Mouse (Mus musculus) forebrain, embryonic 13.5 days (tissue): ENCODE results near the gene C1galt1c1. TPM values are rescaled to one million over a fixed set of nuclear protein-coding genes. Genes with fewer than 3 reads are reported as not detected.
A peak's percentile ranks its signal among the peaks of the same experiment; 100 is the strongest.

ENCODE experiments used
- ATAC-seq: fragments of 200-750 bp; cut with Nextera tagmentation; 2 replicates; pipeline ENCODE4 v1.8.0; 2017
- H3K27ac ChIP-seq: fragments of 300-500 bp; sonication (generic); 2 replicates; pipeline ENCODE4 v1.5.1; 2015; ENCODE audit warnings: inconsistent platforms, mild to moderate bottlenecking, moderate library complexity
- H3K27me3 ChIP-seq: fragments of 300-500 bp; sonication (generic); 2 replicates; pipeline ENCODE4 v1.6.1; 2015; ENCODE audit warnings: mild to moderate bottlenecking, inconsistent platforms
- H3K36me3 ChIP-seq: fragments of 300-500 bp; sonication (generic); 2 replicates; pipeline ENCODE4 v1.6.1; 2015; ENCODE audit warnings: mild to moderate bottlenecking, inconsistent platforms; ENCODE audit not compliant: poor library complexity, severe bottlenecking
- H3K4me1 ChIP-seq: fragments of 300-500 bp; sonication (generic); 2 replicates; pipeline ENCODE4 v1.6.1; 2015; ENCODE audit warnings: inconsistent platforms
- H3K4me2 ChIP-seq: fragments of 300-500 bp; sonication (generic); 2 replicates; pipeline ENCODE4 v1.6.1; 2015; ENCODE audit warnings: inconsistent platforms, mild to moderate bottlenecking, moderate library complexity
- H3K4me3 ChIP-seq: fragments of 300-500 bp; sonication (generic); 2 replicates; pipeline ENCODE4 v1.5.1; 2015; ENCODE audit warnings: mild to moderate bottlenecking, inconsistent platforms
- H3K9ac ChIP-seq: fragments of 300-500 bp; sonication (generic); 2 replicates; pipeline ENCODE4 v1.6.1; 2015; ENCODE audit warnings: mild to moderate bottlenecking, inconsistent platforms
- H3K9me3 ChIP-seq: fragments of 300-500 bp; sonication (generic); replicated peaks from 2 replicates; pipeline ENCODE4 v1.6.1; 2016; ENCODE audit warnings: inconsistent platforms
- WGBS: fragments of 180-500 bp; shearing (Covaris S2); methylation state at CpG from one replicate; pipeline ENCODE4 v1.1.7; 2015; 5-methylcytosine and 5-hydroxymethylcytosine counted together
- polyA plus RNA-seq: library from polyadenylated mRNA; unstranded; fragments of >200 nt; fragmentation: Nextera tagmentation; extraction: Ambion mirVana; gene quantifications from 2 replicates; pipeline ENCODE4 v1.2.1, GENCODE M21; 2015

C1galt1c1 gene
- polyA plus RNA-seq, 1 experiment from 2014 or later = 24.0 TPM

DNA sequence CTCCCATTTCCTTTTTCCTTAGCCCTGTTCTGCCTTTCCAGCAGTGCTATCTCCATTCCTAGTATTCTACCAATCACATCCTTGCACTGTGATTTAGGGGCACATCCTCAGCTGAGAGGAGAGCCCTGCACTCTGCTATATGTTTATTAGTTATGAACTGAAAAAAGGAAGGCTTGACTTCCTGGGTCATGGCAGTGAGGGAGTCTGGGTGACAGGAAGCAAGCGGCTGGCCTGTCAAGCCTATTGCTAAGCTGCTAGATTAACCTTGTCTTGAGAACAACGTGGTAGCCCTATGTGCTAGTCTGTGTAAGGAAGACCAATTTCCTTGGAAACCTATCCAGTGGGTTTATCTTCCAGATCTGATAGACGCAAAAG, 33.9 kb downstream of the C1galt1c1 start:
- H3K4me1 ChIP-seq = no peaks in the 10 kb centered on the region
- H3K36me3 ChIP-seq = no peaks in the 10 kb centered on the region
- H3K4me2 ChIP-seq = peak overlapping the region; percentile 61
- H3K27ac ChIP-seq = peak overlapping the region; percentile 77
- H3K4me3 ChIP-seq = peak overlapping the region; percentile 50
- ATAC-seq = peak; percentile 75
- peak overlapping the region; percentile 63 for H3K9ac ChIP-seq
- 18% methylated on average over 3 of the region's 3 CpGs for WGBS
- H3K9me3 ChIP-seq = no peaks in the 10 kb centered on the region
- H3K27me3 ChIP-seq = no peaks in the 10 kb centered on the region

DNA sequence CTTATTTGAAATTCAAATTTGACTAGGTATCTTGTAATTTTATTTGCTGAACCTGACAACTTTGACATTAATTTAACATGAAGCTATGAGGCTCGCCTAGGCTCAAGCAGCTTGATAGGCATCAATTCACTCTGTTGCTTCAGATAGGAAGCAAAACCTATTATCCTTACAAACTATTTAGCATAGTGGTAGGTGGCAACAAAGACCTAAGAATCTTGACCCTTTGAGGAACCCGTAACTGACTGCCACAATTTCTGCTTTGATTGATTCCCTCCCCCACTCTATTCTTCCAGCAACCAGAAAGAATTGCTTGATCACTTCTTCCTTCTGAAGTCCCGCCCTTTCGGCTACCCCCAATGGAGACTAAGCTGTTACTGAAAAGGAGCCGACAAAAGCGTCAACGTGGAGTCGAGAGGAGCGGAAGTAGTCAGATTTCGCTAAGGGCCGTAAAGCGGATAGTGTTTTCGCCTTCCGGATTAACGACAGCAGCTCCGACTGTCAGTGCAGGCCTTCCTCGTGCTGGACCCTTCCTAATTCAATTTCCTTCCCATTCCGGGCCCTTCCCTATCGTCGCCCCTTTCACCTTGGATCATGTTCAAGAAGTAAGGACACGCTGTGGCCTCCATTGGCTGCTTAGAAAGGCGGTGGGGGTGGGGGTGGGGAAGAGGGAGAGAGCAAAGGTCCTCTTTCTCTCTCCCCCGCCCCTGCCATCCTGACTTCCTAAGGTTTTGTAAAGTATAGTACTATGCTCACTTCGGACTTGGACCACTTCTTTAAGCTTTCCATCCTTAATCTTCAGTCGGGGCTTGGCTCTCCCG, 34.5 kb downstream of the C1galt1c1 start, which contains the start of gene Mcts1:
Gene Mcts1, plus strand, starts transcription at position 402 of the 818 bp plus-strand sequence.
- Histone ChIP-seq H3K4me1 (no peaks in the 10 kb centered on the region), H3K27ac (peak within 1 kb of the TSS; percentile 77), H3K36me3 (no peaks in the 10 kb centered on the region), H3K9ac (peak within 1 kb of the TSS; percentile 63), H3K9me3 (no peaks in the 10 kb centered on the region), H3K4me2 (peak within 1 kb of the TSS; percentile 61), H3K4me3 (peak within 1 kb of the TSS; percentile 50), H3K27me3 (no peaks in the 10 kb centered on the region)
- WGBS = 24% methylated on average over 26 of the region's 26 CpGs
- ATAC-seq = peak; percentile 95

DNA sequence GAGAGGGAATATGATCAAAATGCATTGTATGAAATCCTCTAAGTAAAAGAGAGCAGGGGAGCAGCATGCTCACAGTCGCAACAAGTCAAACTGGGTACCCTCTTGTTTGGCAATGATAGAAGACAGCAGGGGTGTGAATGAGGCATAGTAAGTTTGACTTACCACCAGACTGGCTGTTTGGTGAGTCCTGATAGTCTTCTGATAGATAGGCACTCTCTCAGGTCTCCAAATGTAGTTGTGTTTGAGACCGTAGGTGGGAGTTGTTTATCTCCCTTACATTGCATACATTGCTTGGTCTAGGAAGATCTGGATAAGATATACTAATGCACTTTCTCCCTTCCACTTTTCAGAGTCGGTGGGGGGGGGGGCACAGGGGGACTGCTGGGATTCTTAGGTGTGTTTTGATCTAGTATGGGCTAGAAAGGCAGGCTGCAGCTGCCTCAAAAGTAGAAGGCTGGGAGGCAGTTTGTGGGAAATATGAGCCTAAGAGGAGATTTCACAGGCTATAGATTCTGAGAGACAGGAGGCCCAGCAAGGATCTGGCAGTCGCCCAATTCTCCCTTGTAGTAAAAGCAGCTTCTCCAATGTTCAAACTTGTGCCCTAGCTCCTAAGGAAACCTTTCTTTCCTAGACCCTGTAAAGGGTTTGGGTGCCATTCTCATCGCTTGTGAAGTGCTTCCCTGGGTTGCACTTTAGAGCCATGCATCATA, 41.6 kb downstream of the C1galt1c1 start:
- H3K4me2 ChIP-seq = no peak overlapping the region
- ATAC-seq = no peak
- H3K9ac ChIP-seq = no peak overlapping the region
- no peaks in the 10 kb centered on the region for H3K4me1 ChIP-seq
- H3K27ac ChIP-seq = no peak overlapping the region
- WGBS = 58% methylated on average over 5 of the region's 5 CpGs
- H3K4me3 ChIP-seq = no peak overlapping the region
- H3K27me3 ChIP-seq = no peaks in the 10 kb centered on the region
- H3K36me3 ChIP-seq = no peaks in the 10 kb centered on the region
- H3K9me3 ChIP-seq = no peaks in the 10 kb centered on the region

DNA sequence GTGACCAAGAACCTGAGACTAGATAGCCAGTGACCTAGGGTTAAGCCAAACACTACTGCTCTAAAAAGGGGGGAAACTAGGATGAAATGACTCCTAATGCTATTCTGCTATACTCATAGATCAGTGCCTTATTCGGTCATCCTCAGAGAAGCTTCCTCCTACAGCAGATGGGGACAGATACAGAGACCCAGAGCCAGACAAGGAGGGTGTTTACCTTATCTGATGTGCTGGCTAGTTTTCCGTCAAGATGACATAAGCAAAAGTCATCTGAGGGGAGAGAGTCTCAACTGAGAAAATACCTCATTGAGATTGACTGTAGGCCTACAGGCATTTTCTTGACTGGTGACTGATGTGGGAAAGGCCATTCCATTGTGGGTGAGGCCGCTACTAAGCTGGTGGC, 43.1 kb downstream of the C1galt1c1 start:
- Histone ChIP-seq H3K36me3 (no peaks in the 10 kb centered on the region), H3K4me3 (no peak overlapping the region), H3K4me1 (no peaks in the 10 kb centered on the region), H3K4me2 (no peak overlapping the region), H3K9ac (no peak overlapping the region), H3K27me3 (no peaks in the 10 kb centered on the region), H3K27ac (no peak overlapping the region), H3K9me3 (no peaks in the 10 kb centered on the region)
- no peak for ATAC-seq
- 86% methylated on average over 3 of the region's 3 CpGs for WGBS

DNA sequence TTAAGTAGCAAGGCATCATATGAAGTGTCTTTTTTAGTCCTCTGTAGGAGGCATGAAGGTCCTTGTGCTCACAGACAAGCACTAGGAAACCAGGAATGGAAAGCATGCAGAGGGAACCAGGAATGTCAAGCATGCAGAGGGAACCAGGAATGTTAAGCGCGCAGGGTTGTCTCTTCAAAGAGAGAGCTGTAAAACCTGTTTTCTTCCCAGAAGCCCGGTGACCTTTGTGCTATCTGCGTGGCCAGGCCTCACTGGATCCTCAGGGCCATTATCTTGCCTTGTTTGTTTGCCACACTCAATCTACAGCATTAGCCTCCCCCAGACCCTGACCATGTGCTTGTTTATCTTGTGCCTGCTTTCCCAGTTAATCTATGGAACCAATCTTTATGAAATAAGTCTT, 45.1 kb downstream of the C1galt1c1 start:
- Histone ChIP-seq H3K9me3 (no peaks in the 10 kb centered on the region), H3K4me2 (no peak overlapping the region), H3K4me1 (no peaks in the 10 kb centered on the region), H3K4me3 (no peak overlapping the region), H3K27me3 (no peaks in the 10 kb centered on the region), H3K9ac (no peak overlapping the region), H3K27ac (no peak overlapping the region), H3K36me3 (no peaks in the 10 kb centered on the region)
- WGBS = 61% methylated on average over 4 of the region's 4 CpGs
- ATAC-seq = no peak

DNA sequence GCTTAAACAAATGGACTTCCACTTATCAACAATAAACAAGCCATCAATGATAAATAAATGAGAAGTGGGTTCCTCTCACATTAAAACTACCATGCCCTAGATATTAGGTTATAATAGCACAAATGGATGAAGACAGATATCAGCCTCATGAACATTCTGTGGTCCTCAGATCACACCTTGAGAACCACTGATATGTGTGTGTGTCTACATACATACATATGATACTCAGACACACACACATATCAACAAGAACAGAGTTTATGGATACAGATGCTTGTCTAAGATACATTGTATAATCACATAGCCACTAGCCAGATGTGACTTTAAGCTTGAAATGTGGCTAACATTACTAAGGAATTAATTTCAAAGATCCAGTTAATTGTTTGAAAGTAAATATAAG, 51.6 kb downstream of the C1galt1c1 start:
- Histone ChIP-seq H3K4me1 (no peaks in the 10 kb centered on the region), H3K4me2 (no peak overlapping the region), H3K4me3 (no peak overlapping the region), H3K9me3 (no peaks in the 10 kb centered on the region), H3K27me3 (no peaks in the 10 kb centered on the region), H3K36me3 (no peaks in the 10 kb centered on the region), H3K9ac (no peak overlapping the region), H3K27ac (no peak overlapping the region)
- ATAC-seq = no peak

DNA sequence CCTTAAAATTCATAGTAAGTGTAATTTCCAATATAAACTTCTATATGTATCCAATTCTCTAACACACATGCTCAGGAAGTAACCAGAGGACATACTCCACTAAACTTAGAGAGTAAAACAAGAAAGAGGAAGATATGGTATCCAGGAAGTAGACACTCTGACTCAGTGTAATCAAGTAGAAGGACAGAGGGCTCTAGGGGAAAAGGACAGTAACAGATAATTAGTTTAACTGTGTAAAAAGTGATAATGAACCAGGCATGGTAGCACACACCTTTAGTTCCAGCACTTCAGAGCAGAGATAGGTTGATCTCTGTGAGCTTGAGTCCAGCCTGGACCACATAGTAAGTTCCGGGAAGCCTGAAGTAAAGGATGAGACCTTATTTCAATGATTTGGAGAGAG, 53.7 kb downstream of the C1galt1c1 start:
- ATAC-seq = no peak
- Histone ChIP-seq H3K9me3 (no peaks in the 10 kb centered on the region), H3K27ac (no peak overlapping the region), H3K9ac (no peak overlapping the region), H3K4me2 (no peak overlapping the region), H3K27me3 (no peaks in the 10 kb centered on the region), H3K4me3 (no peak overlapping the region), H3K36me3 (no peaks in the 10 kb centered on the region), H3K4me1 (no peaks in the 10 kb centered on the region)
- 100% methylated on average over 1 of the region's 1 CpGs for WGBS

Other genes with a start within 250 kb of the C1galt1c1 start
- gene Lamp2, start 178.6 kb downstream of the C1galt1c1 start, polyA plus RNA-seq = 48.0 and 49.6 TPM in 2 replicates
- 22.1 and 23.6 TPM in 2 replicates for gene Cul4b, start 58.9 kb downstream of the C1galt1c1 start, polyA plus RNA-seq
- gene Mcts1, start 34.5 kb downstream of the C1galt1c1 start, polyA plus RNA-seq = 132 and 138 TPM in 2 replicates
- gene 6030498E09Rik, start 137.6 kb upstream of the C1galt1c1 start, polyA plus RNA-seq = not detected in 2 replicates